Mouse (Mus musculus) NIH3T3 (cell line): ENCODE measurements around the gene Abraxas2.

Experiments
- DNase-seq: peaks from one replicate; pipeline ENCODE4 v3.0.0-alpha.2; 2012; ENCODE audit warnings: low read depth

Gene Abraxas2

DNA sequence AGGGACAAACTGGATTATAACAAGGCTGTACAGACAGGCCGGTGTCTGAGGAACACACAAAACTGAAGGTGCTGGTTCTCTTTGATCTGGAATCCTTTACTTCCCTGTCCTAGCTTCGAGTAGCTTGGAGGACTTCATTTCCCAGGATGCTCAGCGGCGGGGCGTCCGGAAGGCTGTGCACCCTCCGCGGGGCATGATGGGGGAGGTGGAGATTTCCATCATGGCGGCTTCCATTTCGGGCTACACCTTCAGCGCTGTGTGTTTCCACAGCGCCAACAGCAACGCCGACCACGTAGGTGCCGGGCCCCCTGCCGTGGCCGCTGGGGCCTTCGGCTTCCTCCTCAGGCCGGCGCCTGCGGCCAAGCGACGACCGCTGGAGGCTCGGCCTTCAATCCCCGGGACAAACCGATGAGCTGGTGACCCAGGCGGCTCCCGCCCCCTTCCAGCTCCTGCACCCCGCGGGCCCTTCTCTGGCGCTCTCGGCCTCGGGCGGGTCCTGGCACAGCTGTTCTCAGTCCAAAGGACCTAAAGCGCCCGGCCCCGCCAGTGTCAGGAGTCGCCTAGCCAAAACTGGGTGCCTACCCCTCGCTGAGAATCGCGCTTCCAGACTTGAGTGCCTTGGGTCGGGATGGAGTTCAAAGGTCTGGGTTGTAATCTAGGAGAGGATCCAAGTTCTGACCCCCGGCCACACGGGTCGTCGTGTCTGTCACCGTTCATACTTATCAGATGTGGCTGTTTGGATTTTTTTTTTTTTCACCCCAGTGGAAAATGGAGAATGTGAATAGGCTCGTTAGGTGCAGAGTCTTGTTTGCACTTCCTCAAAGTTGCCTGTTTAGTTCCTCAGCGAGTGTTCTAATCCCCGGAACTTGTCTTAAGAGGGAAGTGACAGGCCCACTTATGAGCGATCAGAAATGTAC is at the start of gene Abraxas2:
Gene Abraxas2, plus strand, starts transcription at position 184 of the 917 bp plus-strand sequence.
- peak; percentile 89 for DNase-seq

DNA sequence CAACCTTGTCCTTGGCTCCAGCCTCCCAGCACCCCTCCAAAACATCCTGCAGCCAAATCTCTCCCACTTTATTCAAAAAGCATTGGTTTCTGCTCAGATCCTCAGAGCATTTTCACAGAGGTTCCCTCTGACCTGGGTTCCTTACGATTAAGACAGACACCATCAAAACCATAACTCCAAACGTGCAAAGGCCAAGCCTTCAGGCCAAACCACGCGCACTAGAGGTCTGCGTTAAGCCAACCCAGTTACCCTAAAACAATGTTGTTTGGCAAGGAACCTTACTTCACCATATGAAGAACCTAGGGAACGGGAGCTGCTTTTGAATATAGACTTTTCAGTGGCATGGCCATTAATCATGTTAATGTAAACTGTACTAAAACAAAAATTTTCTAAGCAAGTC is 49.3 kb upstream of the Abraxas2 start:
- no peak for DNase-seq

DNA sequence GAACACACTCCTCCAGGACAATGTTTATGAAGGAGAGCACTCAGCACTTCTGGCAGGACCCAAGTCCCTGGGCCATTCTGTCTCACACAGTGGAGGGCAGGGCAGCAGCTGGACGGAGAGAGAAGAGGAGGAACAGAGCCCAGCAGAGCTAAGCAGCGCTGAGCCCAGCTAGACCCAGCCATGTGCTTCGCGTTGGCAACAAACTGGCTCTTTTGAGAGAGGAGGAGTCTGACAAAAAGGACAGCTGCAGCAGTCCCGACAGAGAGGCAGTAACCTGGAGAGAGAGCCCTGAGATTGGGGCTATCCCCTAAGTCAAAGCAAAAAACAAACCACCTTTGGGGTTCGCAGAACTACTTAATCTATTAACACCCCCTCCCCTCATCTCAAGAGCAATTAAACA is 48.7 kb upstream of the Abraxas2 start:
- no peak for DNase-seq

DNA sequence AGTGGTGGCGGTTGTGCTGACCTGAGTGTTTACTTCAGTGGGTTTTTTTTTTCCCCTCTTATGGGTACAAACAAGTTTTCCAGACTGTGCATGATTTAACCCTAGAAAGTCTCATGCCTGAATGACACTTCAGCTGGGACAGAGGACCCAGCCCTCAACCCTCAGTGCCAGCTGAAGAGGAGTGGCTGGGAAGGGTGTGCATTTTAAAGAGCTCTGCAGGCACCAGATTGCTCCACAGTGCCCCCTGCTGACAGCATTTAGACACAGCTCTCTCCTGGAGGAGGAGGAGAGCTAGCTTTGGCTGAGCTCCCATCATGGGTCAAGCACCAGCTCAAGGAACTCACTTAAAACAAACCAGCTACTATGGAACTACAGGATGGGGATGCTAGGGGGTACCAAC is 48.1 kb upstream of the Abraxas2 start:
- DNase-seq: peak; percentile 89

DNA sequence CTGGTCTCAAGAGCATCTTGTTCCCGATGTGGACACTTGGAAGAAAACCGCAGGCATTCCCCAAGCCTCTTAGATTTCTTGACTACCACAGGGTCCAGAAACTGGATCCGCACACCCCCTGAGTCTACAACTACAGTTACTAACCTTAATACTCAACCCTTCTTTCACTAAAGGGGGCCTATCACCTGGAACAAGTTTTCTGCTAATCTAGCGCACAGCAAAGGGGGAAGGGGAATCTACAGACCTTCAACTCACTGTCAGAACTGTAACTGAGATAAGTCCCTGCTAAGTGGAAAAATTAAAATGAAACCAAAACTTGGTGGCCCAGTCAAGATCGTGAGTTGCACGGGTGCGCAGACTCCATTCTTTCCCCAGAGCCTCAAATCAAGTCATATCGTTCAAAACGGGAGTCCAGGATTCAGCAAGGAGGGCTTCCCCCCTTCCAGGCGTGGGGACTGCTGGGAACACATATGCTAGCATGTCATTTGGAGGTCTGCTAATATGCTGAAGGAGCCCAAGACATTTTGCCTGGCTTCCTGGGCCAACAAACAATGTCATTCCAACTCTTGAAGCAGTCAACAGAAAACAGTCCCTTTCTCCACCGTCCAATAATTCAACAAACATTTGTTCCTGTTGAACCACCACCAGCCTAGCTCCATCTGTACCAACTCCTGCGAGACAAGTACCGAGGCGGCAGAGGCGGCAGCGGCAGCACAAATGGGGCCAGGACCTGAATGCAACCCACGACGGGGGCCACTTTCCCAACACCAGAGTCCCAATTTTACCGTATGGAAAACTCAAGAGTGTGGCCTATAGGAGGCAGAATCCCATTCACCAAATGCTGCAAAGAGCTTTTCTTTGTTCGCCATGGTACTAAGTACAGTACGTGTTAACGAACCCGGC is 47.1 kb upstream of the Abraxas2 start:
- no peak for DNase-seq

GRCm38 (mm10) chr7:132812619-132813415 is 46.2 kb upstream of the Abraxas2 start:
- DNase-seq: peak; percentile 44

DNA sequence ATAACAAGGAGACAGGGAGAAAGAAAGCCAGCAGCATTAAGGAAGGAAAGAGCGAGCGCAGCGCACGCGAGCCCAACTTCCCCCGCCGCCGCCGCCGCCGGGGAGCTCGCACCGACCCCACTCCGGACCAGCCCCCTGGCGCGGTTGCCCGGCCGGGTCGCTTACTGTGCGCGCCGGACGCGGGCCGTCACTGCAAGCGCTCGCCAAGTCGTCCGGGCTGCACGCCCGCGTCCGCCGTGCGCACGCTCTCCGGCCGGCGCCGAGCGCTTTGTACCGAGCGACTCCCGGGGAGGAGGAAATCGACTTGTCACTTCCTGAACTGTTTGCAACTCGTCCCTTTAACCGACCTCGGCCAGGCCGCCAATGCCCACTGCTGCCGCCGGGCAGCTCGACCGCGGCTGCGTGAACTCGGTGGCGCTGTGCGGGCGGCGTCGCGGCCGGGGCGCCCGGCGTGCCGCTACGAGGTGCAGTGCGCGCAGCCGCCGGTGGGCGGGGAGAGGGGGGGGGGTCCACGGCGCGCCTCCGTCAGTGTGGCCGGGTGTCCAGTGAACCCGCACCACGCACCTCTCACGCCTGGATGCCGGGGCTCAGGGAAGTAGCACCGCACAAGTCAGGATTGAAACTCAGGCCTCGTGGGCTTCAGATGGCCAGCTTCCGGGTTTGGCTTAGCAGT is 45.5 kb upstream of the Abraxas2 start, which contains the start of gene Fam53b:
Gene Fam53b, minus strand, starts transcription at position 471 of the 673 bp plus-strand sequence.
- peak; percentile 60 for DNase-seq

GRCm38 (mm10) chr7:132814089-132814450 is 45.0 kb upstream of the Abraxas2 start:
- DNase-seq: no peak

DNA sequence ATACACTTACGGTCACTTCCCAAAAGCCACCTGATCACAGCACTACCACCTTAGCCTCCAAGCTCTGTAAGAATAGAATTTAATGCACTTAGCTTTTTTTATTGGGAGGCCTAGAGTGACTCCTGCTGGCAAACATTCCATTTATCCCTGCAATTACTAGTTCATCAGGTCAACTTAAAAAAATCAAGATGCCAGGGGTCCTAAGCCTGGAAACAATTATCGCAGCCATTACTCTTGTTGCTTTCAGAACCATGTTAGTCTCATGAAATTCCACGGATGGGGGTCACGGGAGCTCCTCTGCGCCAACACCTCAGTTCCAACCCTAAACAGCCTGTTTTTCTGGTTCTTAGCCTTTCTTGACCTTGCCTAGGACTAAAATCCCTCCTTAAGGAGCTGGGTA is 43.9 kb upstream of the Abraxas2 start:
- peak; percentile 22 for DNase-seq

DNA sequence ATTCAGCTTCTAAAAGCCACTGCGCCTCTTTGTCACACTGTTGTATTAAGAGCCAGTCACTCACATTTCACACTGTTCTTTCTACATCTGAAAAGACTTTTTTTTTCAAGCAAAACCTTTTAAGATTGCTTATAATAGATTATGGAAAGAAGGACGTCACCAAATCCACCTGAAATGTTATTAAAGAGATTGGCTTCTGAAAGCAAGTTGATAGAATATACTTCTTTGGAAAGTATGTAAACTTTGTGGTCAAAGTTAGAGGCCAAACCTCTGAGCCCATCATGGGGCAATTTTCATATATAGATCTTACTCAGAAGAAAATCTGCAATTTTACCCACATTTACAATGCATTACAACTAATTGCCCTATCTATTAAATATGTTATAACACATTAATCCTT is 42.5 kb upstream of the Abraxas2 start:
- no peak for DNase-seq

- no peak for DNase-seq
These were observed 42.0 kb upstream of the Abraxas2 start for GRCm38 (mm10) chr7:132817056-132817455.

- DNase-seq: no peak
These were observed 38.3 kb upstream of the Abraxas2 start for GRCm38 (mm10) chr7:132820692-132821091.

DNA sequence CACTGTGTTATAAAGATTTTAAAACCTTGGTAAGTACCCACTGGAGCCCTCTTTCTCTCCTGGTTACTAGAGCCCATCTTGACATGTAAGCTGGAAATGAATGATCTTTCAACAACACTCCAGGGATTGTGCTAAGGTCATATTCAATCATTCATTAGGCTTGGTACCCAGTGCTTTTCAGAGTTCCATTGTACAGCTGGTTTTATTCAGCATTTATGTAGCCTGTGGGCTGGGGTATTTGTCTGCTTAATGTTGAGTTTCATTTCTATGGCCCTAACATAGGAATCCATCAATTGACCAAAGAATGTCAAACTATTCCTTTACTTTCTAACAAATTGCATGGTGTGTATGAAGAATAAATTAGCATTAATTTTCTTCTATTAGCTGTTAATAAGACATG is 35.2 kb upstream of the Abraxas2 start:
- no peak for DNase-seq

GRCm38 (mm10) chr7:132824346-132825022 is 34.5 kb upstream of the Abraxas2 start:
- DNase-seq: peak; percentile 54

DNA sequence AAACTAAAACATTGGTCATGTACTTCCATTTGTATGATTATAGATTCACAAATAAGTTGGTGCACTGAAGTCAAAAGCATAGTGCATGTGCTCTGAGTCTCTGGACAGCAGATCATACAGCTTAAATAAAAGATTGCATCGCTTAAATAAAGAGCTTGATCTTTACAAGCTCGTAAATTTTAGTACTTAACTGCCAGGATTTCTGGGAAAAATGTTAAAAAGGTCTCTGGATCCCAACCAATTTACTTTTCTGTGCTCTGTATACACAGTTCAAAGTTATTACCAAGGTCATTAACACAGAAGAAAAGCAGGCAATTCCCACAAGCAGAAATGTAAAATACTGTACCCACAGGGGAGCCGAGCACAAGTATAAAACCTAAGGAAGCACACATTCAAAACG is 28.1 kb upstream of the Abraxas2 start:
- DNase-seq: no peak

- no peak for DNase-seq
These were observed 17.7 kb upstream of the Abraxas2 start for GRCm38 (mm10) chr7:132841287-132841686.

DNA sequence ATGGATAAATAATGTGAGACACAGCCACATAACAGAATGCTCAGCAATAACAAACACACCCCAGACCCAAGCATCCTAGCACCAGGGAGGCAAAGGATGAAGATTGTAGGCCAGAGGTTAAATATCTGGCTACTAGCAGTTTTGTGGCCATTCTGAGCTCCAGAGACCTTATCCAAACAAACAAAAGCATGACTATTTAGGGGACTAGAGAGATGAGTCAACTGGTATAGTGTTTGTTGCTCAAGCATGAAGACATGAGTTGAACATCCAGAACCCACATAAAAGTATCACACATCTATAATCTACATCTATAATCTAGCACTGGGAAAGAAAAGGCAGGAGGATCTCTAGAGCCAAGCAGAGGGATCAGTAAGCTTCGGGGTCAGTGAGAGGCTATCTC is 16.6 kb upstream of the Abraxas2 start:
- no peak for DNase-seq

- DNase-seq: no peak
These were observed 15.9 kb upstream of the Abraxas2 start for GRCm38 (mm10) chr7:132843152-132843551.

DNA sequence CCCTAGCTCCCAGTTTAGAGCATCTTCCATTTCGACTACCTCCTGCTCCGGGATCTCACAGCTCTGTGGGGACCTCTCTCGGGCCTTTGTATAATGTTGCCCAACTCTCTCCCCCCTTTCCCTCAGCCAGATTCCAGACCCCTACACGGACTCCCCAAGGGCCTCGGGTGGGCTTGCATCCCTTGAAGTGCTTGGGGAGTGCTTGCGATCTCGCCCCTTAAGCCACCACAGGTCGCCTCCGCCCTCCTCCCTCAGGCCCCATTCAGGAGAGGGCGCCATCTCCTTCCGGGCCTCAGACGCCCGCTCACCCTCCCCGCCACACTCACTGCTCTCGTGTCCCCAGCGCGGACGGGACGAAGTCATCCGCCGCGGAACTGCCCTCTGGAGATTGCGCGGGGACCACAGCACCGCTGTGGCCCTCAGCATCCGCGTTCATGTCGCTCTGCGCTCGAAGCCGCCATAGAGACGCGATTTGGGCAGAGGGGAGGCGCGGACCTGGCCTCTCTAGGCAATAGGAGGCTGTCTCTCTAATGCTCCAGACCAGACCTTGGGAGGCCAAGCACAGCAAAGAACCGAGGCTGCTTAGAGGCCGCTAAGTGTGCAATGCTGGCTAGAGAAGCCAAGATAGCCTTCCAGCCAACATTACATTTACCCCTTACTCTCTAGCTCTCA is 6.7 kb upstream of the Abraxas2 start, which contains the start of gene Eef1akmt2:
Gene Eef1akmt2, minus strand, starts transcription at position 501 of the 672 bp plus-strand sequence.
- peak; percentile 89 for DNase-seq

- DNase-seq: no peak
These were observed 5.7 kb upstream of the Abraxas2 start for GRCm38 (mm10) chr7:132853361-132853760.
